Mouse (Mus musculus) neutrophil, adult 5-6 weeks (primary cell): ENCODE measurements at regions not wholly inside any gene's neighbourhood (a gene's known extent, or its start where the extent isn't known, plus 50 kb on each side); places are given as distances from the start of the nearest gene placed in this dataset.

Experiments used
- ATAC-seq: fragments of 151-379, 151-347 bp; 2 replicates; pipeline ENCODE4 v1.8.0; 2017; ENCODE audit warnings: mild to moderate bottlenecking, moderate TSS enrichment; ENCODE audit not compliant: insufficient number of reproducible peaks, poor library complexity, low FRiP score, severe bottlenecking; ENCODE audit errors: extremely low read depth

DNA sequence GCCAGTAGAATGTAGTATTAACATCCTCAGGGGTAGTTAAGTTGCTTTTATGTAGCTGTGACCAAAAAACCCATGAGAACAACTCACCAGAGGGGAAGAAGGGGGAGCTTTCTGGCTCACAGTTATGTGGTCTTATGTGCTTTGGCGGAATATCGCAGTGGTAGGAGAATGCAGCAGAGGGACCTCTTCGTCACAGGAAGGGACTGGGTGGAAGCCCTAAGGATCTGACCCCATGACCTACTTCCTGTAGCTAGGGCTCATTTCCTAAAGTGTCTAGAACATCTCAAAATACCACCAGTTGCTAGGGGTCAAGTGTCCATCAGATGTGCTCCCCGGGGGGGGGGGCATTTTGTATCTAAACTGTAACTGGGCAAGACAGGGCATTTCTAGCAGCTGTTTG is 231.3 kb downstream of the Gm45692 start:
- ATAC-seq, result no peak

DNA sequence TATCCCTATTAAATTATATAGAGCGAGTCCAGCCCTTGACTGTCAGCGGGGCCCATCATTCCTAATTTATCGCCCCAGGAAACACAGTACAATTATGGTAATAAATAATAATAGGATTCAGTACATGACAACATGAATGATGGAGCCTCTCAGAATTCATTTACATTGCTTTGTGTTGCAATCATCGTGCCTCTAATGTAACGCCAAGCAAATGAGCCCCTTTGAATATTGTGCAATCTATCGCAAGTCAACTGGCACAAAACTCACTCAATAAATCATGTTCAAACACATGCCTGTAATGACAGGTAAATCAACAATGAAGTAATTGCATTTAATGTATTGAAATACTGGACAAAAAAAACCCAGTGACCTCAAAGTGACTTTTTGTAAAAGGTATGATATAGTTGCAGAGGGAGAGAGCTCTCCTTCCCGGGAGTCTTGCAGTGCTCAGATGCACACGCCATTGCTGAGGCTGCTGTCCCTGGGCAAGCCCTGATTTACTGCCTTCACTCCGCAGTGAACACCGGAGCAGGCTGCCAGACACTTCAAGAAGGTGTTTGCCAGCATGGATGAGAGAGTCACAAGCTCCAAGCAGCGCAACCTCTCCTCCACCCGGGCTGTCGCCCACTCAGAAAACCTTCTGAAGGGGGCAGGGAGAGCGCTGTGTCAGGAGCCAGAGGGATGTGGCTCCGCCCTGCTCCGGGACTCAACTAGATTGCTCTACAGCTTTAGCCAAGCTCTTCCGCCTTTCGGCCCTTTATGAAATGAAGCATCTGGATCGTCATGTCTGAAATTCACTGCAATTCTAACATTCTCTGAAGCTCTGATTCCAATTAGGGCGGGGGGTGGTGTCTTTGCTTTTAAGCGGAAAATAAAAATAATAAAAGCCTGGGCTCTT is 232.6 kb downstream of the Gm45692 start:
- ATAC-seq, result no peak

DNA sequence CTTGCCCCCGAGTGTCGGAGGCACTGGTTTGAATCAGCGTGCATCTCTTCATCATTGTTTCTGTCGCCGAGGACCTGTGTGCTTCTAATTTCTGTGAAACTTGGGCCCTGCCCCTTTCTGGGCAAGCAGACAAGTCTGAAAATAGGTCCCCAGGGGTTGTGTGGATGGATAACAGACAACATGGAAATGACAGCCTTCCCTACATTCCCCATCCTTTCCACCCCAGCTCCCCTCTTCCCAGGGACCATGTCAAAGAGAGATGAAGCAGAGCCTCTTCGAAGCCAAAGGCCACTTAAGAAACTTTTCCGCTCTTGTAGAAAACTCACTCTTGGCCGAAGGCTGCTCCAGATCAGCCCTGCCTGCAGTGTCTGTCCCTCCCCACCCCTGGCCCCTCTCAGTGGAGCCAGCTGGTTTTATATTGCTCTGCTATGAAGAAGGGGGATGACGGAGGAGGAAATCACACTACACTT is 233.2 kb downstream of the Gm45692 start:
- no peak for ATAC-seq

DNA sequence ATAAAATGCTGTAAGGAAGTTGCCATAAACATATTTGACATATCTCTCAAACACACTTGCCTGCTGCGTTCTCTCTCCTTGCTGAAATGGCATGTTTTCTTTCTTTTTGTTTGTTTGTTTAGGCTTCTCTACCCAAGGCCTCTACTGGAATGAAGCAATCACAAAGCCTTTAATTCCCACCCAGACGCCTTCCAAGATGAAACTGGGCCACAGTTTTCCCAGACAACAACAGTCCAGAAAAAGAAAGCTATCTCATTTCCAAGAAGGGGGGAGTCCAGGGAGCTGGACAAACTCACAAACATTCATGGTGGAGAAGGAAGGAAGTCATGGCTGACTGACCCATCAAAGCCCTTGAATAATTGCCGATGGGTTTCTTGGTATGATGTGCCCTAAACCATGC is 234.1 kb downstream of the Gm45692 start:
- ATAC-seq, result no peak

DNA sequence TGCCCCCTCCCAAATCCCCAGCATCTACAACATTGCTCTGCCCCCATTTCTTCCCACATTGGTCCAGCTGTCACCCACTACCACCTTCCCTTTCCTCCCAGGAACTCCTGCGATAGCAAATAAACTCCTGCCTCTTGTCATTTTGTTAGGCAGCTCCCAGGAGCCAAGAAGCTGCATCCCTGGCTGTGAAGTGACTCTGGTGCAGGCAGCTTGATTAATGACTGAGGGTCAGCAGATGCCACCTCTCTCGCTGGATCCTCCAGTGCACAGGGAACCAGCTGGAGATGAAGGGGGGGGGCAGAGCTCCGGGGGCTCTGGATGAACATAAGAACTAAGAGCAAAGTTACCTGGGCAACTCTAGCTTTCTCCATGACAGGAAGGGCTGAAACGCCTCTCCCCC is 235.2 kb downstream of the Gm45692 start:
- no peak for ATAC-seq

DNA sequence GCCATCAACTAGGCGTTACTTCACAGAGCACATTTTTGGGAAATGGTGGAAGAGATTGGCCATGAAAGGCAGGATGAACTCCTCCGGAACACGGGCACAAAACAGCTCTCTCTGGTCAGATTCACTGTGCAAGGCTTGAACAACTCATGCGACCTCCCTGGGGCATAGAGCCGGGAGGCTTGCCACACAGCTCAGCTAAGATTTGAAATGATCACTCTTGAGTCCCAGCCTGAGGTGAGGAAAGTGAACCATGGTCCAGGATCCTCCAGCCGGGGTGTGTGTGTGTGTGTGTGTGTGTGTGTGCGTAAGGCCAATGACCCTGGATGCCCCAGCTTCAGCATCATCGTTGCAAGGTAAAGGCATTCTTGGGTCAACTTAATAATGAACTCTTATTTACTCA is 237.5 kb downstream of the Gm45692 start:
- ATAC-seq, result no peak

GRCm38 (mm10) chr8:26358711-26359136 is 239.4 kb downstream of the Gm45692 start:
- ATAC-seq, result no peak

GRCm38 (mm10) chr8:26362366-26362765 is 243.0 kb downstream of the Gm45692 start:
- no peak for ATAC-seq

GRCm38 (mm10) chr8:26363616-26364015 is 244.3 kb downstream of the Gm45692 start:
- ATAC-seq, result no peak

DNA sequence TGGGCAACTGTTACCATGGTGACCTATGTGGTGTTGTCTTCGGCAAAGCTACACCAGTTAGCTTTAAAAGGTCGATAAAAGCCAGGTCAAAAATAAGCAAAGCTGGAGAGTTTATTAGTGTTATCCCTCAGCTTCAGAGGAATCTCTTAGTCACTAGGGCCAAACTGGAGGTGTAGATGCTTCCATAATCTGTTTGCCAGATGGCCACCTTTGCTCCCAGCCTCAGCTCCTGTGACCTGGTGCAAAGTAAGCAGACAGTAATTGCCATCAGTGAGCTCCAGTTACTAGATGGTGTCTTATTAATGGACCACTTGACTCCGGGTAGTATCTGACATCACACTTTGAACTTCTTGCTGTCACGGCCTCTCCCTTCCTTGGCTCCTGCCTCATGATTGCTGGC is 245.3 kb downstream of the Gm45692 start:
- ATAC-seq, result no peak

DNA sequence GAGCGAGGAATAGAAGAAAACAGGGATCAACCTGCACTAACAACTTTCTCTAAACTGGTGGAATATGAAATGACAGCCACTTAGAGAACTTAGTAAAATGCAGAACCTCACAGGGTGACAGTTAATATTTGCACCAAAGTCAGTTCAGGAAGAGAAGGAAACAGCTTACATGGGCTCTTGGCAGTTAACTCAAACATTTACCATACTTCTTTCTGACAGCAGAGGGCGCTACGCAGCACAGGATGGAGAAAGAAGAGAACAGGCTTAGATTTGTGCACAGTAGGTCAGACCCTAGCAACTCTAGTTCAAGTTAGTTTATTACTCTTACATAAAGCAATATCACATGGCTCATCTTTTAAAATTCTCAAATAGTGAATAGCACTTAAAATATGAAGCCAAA is 261.3 kb downstream of the Gm45692 start:
- ATAC-seq, result 0 out of 2 replicates have a peak, but pooled peaks have one; percentile 44

- ATAC-seq, result no peak
These were observed 263.1 kb downstream of the Gm45692 start for GRCm38 (mm10) chr8:26382426-26382825.

DNA sequence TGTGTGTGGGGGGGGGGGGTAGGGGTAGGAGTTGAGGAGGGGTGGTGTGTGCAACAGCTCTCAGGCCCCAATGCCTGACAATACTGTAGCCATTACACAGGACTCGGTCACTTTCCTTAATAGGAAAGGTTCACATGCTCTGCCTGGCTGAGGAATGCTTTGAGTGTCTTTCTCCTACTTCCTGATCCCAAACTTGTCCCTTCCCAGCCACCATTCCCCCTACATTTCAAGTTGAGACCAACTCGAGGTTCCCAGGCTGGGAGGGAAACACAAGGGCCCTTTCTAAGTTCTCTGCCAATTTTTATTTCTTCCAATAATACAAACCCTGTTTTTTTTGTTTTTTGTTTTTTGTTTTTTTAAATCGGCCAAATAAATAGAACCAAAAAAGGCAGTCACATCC is 264.6 kb downstream of the Gm45692 start:
- ATAC-seq, result no peak

DNA sequence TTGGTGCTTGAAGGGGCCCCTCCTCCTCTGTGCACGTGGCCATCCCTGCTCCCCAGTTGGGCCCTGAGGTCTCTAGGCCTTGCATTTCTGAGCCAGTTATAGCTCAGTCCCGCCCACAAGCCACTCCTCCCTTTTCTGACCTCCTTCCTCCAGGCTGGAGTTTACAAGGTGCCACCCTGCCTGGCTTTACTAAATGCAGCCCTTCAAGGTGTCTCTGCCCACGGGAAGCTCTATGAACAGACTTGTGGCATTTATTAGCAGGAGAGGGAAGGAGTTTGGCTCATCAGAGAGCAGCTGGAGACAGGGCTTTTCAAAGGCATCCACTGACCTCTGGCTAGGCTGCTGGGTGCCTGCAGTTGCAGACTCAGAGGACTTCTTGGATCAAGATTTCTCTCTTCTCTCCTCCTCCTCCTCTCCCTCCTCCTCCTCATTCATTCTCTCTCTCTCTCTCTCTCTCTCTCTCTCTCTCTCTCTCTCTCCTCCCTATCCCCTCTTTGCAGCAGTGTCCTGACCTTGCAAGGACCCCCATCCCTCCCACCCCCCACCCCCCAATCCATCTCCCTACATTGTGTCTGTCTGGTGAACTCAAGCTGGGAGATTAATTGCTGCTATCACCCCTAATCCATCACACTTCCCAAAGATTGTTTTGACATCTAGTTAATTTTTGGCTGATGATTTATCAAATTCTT is 265.1 kb downstream of the Gm45692 start:
- ATAC-seq, result no peak

DNA sequence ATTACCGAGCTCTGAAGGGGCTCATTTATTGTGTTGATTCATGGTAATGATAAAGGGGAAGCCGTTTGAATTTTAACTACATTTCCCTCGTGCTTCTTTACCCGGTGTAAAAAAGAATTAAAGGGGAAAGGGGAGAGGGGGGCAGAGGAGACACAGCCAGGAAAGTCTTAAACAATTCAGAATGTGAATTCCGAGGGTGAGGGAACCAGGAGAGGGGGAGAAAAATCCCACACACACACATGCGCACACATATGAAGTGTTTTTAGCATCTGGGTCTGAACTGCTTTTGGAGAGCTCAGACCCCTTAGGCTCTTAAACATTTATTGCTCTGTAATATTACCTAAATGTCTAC is 265.6 kb downstream of the Gm45692 start:
- no peak for ATAC-seq

GRCm38 (mm10) chr8:26395061-26395460 is 275.7 kb downstream of the Gm45692 start:
- ATAC-seq, result no peak

DNA sequence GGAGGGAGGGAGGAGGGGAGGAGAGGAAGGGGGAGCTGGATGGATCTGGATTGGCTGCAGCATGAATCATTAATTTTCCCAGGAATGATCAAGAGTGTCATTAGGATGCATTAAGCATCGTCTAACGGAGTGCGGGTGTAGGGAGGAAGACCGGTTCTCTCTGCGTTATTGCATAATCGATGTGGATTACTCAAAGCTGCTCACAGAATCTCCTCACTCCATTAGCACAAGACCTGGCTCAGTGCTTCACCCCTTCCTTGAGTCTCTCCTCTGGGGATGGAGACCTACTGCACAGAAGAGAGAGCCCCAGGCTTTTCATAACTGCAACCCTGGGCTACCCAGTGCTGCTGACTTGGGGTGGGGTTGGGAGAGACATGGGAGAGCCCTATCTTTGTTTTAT is 300.7 kb downstream of the Gm45692 start:
- ATAC-seq, result no peak

GRCm38 (mm10) chr8:26420536-26420935 is 301.2 kb downstream of the Gm45692 start:
- ATAC-seq, result no peak

DNA sequence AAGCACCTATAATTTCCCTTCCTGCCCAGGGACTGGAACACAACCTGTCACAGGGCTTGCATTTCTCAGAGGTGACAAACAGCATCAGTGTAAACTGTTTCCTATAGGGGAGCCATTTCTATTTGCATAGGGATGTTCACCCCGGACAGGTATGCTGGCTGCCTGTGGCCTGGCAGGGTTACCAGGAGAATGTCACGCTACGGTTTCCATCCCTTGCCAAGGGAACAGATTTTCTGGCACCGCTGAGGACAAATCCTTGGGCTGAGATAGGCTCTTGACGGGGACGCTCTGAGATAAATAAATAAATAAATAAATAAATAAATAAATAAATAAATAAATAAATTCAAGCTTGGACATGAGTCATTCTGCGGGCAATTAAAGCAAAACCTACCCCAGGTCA is 308.0 kb downstream of the Gm45692 start:
- ATAC-seq, result no peak

DNA sequence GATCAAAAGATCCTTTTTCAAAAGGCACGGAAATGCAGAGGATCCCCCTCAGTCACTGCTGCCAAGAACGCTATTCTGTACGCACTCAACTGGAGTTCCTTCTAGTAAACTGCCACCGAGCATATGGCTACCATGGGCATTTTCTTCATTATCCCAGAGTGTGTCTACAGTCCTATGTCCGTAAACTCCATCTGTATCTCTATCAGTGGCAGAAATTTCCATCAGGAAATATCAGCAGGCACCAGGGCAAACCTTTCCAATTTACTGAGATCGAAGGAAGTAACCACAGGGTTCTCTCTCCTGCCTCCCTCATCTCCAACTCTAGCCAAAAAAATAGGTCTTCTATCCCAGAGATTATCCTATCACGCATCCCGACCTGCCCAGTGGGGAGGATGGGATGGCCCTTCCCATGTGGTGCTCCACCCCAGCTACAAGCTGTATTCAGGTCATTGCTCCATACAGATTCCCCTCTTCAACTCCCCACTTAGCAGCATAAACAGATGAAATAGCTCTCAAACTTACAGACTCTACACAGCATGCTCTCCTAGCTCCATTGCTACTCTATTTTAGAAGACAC is 310.5 kb downstream of the Gm45692 start:
- ATAC-seq, result no peak
